Mouse (Mus musculus): ENCODE data around the gene Azgp1.
"Not testable (repeated sequence)": the region's sequence is repeated elsewhere in the genome, so short reads cannot be mapped to it uniquely, and the experiment has no call there.

Azgp1 gene

GRCm38 (mm10) chr5:138020961-138021479 is 39.7 kb downstream of the Azgp1 start, which contains the start of the genes Smok3a and Smok3b:
Gene Smok3a (plus strand): TSS chr5:138021261.
Gene Smok3b (plus strand): TSS chr5:138021429.
- not testable (repeated sequence) for DNase-seq (ENCODE audit: low read depth in 1 of 2, low spot score in 2 of 2)

Data from monocyte, adult 2 months (primary cell).